Mouse (Mus musculus) cerebellum, adult 2 months (tissue): ENCODE results near the gene H2afz. TPM values are rescaled to one million over a fixed set of nuclear protein-coding genes. Genes with fewer than 3 reads are reported as not detected.
A peak's percentile ranks its signal among the peaks of the same experiment; 100 is the strongest.

Experiments used
- DNase-seq, 2 experiments: peaks; one replicate each; pipeline ENCODE4 v3.0.0; 2021
- H3K27ac ChIP-seq: fragments of 200-500 bp; 2 replicates; pipeline ENCODE4 v1.5.1; 2012; ENCODE audit warnings: low read length, control low read depth, inconsistent platforms; ENCODE audit not compliant: insufficient read depth
- H3K27me3 ChIP-seq: fragments of 200-500 bp; 2 replicates; pipeline ENCODE4 v1.6.1; 2012; ENCODE audit warnings: inconsistent platforms, mild to moderate bottlenecking, low read length, moderate library complexity; ENCODE audit not compliant: control insufficient read depth, insufficient read depth
- H3K4me1 ChIP-seq: fragments of 200-500 bp; 2 replicates; pipeline ENCODE4 v1.6.1; 2011; ENCODE audit warnings: low read length; ENCODE audit not compliant: control insufficient read depth, insufficient read depth
- H3K4me3 ChIP-seq: fragments of 200-500 bp; replicated peaks from 2 replicates; pipeline ENCODE3; 2011; ENCODE audit warnings: mild to moderate bottlenecking, low read depth, low read length, control low read depth; ENCODE audit not compliant: insufficient read depth
- CTCF ChIP-seq: fragments of 200-500 bp; IDR thresholded peaks from 2 replicates; pipeline ENCODE4 v1.5.1; 2011; ENCODE audit warnings: low read depth, mild to moderate bottlenecking, control low read depth, low read length, moderate library complexity, borderline replicate concordance; ENCODE audit not compliant: insufficient read depth
- POLR2A ChIP-seq: fragments of 200-500 bp; IDR thresholded peaks from 2 replicates; pipeline ENCODE4 v1.6.1; 2011; ENCODE audit warnings: low read length, control low read depth, borderline replicate concordance; ENCODE audit not compliant: insufficient read depth
- WGBS: fragments of 180-500 bp; shearing (Covaris S2); methylation state at CpG from one replicate; pipeline ENCODE4 v1.1.7; 2018; 5-methylcytosine and 5-hydroxymethylcytosine counted together
- polyA plus RNA-seq: library from polyadenylated mRNA; depleted of rRNA; stranded (reverse); fragments of >200 nt; gene quantifications from 2 replicates; pipeline ENCODE4 v1.2.3, GENCODE M21; 2012; rRNA removed

Gene H2afz
- polyA plus RNA-seq: 409 and 430 TPM in 2 replicates

DNA sequence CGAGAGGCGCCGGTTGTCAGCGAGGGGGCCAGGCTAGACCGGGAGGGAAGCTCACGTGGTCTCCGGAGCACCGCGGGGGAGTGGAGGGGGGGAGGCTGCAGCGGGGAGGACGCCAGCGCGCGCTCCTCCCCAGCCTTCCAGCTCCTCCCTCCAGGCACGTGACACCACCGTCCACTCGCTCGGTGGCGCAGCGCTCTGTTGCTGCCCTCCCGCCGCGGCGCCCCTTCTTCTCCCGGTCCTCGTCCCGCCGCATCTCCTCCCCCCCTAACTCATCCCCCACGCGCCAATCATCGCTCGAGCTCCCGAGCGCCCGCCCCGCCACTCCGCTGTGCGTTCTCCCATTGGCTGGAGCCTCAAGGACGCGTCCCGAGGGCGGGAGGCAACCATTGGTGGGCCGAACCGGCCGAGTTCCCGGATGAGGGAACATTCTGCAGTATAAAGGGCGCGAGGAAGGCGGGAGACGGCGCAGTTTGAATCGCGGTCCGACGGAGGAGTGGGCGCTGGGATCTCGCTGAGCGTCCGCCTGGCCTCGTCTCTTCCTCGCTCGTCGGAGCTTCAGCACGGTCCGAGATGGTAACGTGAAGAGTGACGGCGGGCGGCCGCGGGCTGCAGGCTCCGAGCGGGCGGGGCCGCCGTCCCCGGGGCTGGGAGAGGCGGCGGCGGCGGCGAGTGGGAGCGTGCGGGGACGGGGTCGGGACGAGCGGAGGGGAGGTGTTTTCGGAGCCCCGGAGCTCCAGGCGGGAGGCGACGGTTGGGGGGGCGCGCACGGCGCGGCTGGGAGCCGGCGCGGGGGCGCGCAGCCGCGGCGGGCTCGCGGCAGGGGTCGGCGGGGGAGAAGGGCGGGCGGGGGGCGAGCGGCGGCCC lies at the start of gene H2afz:
Gene H2afz (plus strand): TSS at position 364 of the 864 bp plus-strand sequence.
- peak; percentile 87 for TF ChIP-seq POLR2A
- no peak for TF ChIP-seq CTCF
- H3K4me3 ChIP-seq: peak within 1 kb of the TSS; percentile 94
- under 1% methylated on average over 82 of the region's 115 CpGs for WGBS
- H3K4me1 ChIP-seq: peaks cover 6% of the 10 kb centered on the region; the same call in 1 of the 2 replicates
- no peaks in the 10 kb centered on the region for H3K27me3 ChIP-seq
- peak; percentile 99 for DNase-seq
- peak within 1 kb of the TSS; percentile 91 for H3K27ac ChIP-seq

DNA sequence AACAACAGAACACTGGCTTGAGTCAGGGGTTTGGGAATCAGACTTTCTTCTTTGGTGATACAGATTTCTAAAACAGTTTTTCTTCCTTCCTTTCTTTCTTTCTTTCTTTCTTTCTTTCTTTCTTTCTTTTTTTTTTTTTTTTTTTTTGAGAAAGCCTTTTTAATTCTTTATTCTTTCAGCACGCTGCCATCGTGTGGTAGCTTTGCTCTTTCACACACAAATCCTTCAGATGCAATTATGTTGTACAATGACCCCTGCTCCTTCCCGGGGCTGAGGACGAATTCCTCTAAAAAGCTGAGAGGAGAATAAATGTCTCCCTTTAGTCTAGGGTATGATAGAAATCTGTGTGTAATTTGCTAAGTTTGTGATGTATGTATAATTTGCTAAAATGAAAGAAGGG lies 45.6 kb upstream of the H2afz start:
- no peak for DNase-seq
- 17% methylated on average over 4 of the region's 4 CpGs for WGBS

DNA sequence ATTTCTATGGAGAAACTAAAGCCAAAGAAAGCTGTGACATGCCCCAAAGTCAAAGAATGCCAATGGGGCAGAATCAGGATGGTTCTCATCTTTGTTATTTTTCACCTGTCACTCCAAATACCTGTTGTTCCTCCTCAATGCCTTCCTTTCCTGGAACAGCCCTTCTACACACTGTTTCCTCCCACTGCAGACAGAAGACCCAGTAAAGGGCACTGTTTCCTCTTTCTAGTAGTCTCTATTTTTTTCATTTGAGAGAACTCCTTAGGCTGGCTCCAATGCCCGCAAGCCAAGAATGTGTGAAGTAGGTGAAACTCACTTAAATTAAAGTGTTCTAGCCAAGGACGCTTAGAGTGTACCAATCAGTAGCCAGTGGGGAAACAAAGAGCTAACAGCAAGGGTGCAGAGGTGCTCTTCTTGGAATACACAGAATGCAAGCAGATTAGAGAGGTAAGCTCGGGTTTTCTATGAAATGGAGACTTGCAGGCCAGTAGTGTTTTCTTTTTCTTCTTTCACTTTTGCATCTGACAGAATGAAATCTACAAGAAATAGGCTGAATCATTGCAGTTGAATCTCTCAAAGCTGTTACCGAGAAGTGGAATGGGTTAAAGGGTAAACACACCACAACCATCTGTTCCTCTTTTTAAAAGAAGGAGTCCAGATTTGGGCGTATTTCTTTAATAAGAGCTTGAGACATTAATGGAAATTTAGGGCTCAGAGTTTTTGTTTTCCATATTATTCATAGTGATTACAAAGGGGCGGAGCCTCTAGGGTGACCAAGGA lies 43.4 kb upstream of the H2afz start:
- Histone ChIP-seq H3K4me1 (no peaks in the 10 kb centered on the region), H3K4me3 (no peak overlapping the region), H3K27me3 (no peaks in the 10 kb centered on the region), H3K27ac (no peak overlapping the region)
- DNase-seq: no peak
- 79% methylated on average over 6 of the region's 6 CpGs for WGBS
- no peak for TF ChIP-seq POLR2A
- no peak for TF ChIP-seq CTCF

More for the DNA sequence above, 45.6 kb upstream of the H2afz start:
- Histone ChIP-seq H3K27me3 (no peaks in the 10 kb centered on the region), H3K4me3 (no peak overlapping the region), H3K27ac (no peak overlapping the region), H3K4me1 (no peaks in the 10 kb centered on the region)
- TF ChIP-seq CTCF: no peak
- TF ChIP-seq POLR2A: no peak

DNA sequence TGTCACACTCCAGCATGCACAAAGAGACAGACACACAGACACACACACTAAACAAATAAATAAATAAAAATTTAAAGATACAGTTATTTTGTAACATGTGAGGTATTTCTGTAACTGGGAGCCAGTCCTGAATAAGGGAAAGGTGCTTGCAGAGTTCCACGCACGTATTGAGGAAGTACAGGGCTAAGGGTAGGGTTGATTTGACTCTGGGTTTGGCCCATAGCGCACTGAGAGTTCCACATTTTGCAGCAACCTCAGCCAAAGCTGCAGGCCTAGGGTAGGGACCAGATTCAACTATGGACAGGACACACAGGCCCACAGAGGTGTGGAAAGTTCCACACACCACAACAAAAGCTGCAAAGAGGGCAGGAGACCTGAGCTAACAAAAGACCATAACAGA lies 41.0 kb upstream of the H2afz start:
- no peaks in the 10 kb centered on the region for H3K4me1 ChIP-seq
- no peaks in the 10 kb centered on the region for H3K27me3 ChIP-seq
- WGBS: 93% methylated on average over 3 of the region's 3 CpGs
- H3K4me3 ChIP-seq: no peak overlapping the region
- H3K27ac ChIP-seq: no peak overlapping the region
- no peak for DNase-seq
- TF ChIP-seq POLR2A: no peak
- no peak for TF ChIP-seq CTCF

DNA sequence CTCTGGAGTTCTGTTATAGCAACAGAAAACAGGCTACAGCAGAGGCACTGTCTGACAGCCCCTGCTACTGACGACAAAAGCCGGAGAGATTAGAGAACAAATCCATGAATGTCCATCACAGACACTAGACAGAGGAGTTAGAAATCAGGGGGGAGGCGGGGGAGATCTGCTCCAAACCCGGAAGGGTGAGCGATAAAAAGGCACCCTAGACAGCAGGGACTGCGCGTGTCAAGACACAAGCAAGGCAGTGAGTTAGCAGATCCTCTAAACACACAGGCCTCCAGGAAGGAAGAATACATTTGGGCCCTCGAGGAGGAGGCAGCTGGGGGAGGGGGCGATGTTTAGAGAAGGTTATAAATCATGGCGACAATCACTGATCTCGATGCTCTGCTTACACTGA lies 36.6 kb upstream of the H2afz start:
- TF ChIP-seq CTCF (no peak), POLR2A (no peak)
- no peaks in the 10 kb centered on the region for H3K27me3 ChIP-seq
- no peak overlapping the region for H3K4me3 ChIP-seq
- H3K27ac ChIP-seq: no peak overlapping the region
- DNase-seq: no peak
- 68% methylated on average over 11 of the region's 11 CpGs for WGBS
- no peaks in the 10 kb centered on the region for H3K4me1 ChIP-seq

DNA sequence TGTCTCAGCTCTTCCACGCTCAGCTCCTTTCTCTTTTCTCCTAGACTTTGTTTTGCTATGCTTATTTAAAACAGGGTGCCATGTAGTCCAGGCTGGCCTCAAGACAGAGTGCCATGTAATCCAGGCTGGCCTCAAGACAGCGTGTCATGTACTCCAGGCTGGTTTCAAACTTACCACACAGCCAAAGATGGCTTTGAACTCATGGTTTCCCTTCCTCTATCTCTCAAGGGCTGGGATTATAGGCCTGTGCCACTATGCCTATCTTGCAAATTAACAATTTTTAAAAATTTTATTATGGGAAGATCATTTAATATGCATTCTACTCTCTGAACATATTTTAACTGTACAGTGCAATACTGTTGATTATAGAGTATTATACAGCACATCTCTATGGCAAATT lies 33.1 kb upstream of the H2afz start:
- Histone ChIP-seq H3K4me3 (no peak overlapping the region), H3K27me3 (no peaks in the 10 kb centered on the region), H3K27ac (no peak overlapping the region), H3K4me1 (no peaks in the 10 kb centered on the region)
- TF ChIP-seq CTCF: no peak
- no peak for TF ChIP-seq POLR2A
- no peak for DNase-seq
- WGBS: 89% methylated on average over 2 of the region's 2 CpGs

DNA sequence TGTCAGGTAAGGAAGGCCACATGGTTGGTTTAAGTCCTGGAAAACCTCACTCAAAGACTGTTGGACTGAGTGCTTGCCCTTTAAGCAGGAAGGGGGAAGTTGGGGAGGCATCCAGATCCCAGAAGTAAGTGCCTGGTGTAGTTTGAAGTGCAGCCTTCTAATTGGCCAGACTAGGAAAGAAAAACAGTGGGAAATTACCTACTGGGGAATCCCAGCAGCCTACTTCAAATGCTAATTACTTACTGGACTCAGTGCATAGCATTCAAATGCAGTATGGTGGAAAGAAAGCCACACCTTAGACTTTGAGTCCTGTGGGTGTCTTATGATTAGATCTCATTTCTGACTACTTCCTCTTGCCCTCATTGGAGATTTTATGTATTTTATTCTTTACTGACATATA lies 31.2 kb upstream of the H2afz start:
- TF ChIP-seq CTCF: no peak
- no peak for TF ChIP-seq POLR2A
- Histone ChIP-seq H3K4me3 (no peak overlapping the region), H3K4me1 (no peaks in the 10 kb centered on the region), H3K27ac (no peak overlapping the region), H3K27me3 (no peaks in the 10 kb centered on the region)
- DNase-seq: no peak
